Mouse (Mus musculus) thymus, postnatal 36 days (tissue): ENCODE data around the gene Smco2.

Experiments used
- DNase-seq, 2 experiments: peaks; one replicate each; pipeline ENCODE4 v3.0.0; 2022; ENCODE audit warnings: mixed read lengths in 2 of 2

Gene Smco2

GRCm38 (mm10) chr6:146903632-146904031, 53.7 kb downstream of the Smco2 start:
- no peak for DNase-seq

- DNase-seq, result no peak
Measured at GRCm38 (mm10) chr6:146904707-146905106, 54.8 kb downstream of the Smco2 start.

GRCm38 (mm10) chr6:146906000-146906786, 56.3 kb downstream of the Smco2 start:
- no peak for DNase-seq

- DNase-seq, result no peak
Measured at GRCm38 (mm10) chr6:146907061-146907794, 57.3 kb downstream of the Smco2 start.

GRCm38 (mm10) chr6:146907795-146908190, 57.9 kb downstream of the Smco2 start:
- no peak for DNase-seq

GRCm38 (mm10) chr6:146908801-146909200, 58.9 kb downstream of the Smco2 start:
- DNase-seq, result no peak

GRCm38 (mm10) chr6:146909725-146910489, 60.0 kb downstream of the Smco2 start:
- DNase-seq, result no peak

- no peak for DNase-seq
Measured at GRCm38 (mm10) chr6:146910801-146911200, 60.9 kb downstream of the Smco2 start.

- DNase-seq, result no peak
Measured at GRCm38 (mm10) chr6:146912835-146913488, 63.1 kb downstream of the Smco2 start.

- DNase-seq, result no peak
Measured at GRCm38 (mm10) chr6:146913489-146914198, 63.7 kb downstream of the Smco2 start.

- no peak for DNase-seq
Measured at GRCm38 (mm10) chr6:146915808-146916207, 65.9 kb downstream of the Smco2 start.

GRCm38 (mm10) chr6:146917396-146917795, 67.5 kb downstream of the Smco2 start:
- DNase-seq, result no peak

- no peak for DNase-seq
Measured at GRCm38 (mm10) chr6:146918341-146918740, 68.4 kb downstream of the Smco2 start.
